Mouse (Mus musculus) C2C12 (cell line): ENCODE results near the gene Adora2a.

ENCODE experiments used
- CEBPB ChIP-seq: IDR thresholded peaks from one replicate; pipeline ENCODE4 v1.6.1; 2011; ENCODE audit warnings: low read depth, mild to moderate bottlenecking, control low read depth, moderate library complexity
- CTCF ChIP-seq: IDR thresholded peaks from one replicate; pipeline ENCODE4 v1.5.1; 2011; ENCODE audit not compliant: control insufficient read depth, insufficient read depth, insufficient read length
- MYOD1 ChIP-seq: IDR thresholded peaks from one replicate; pipeline ENCODE4 v1.6.1; 2011; ENCODE audit warnings: low read depth; ENCODE audit not compliant: control insufficient read depth, insufficient read length
- MYOG ChIP-seq: IDR thresholded peaks from one replicate; pipeline ENCODE4 v1.6.1; 2011; ENCODE audit not compliant: control insufficient read depth, insufficient read length; ENCODE audit errors: extremely low read depth

- TF ChIP-seq CTCF (no peak), MYOD1 (no peak), CEBPB (no peak), MYOG (no peak)
Observed at GRCm38 (mm10) chr10:75290650-75291049, 26.0 kb upstream of the Adora2a start.
